Mouse (Mus musculus): ENCODE data around the gene Cs. TPM values are rescaled to one million over a fixed set of nuclear protein-coding genes. Genes with fewer than 3 reads are reported as not detected.
"Not testable (repeated sequence)": the region's sequence is repeated elsewhere in the genome, so short reads cannot be mapped to it uniquely, and the experiment has no call there.

The Cs gene
- total RNA-seq, 1 experiment from 2014 or later: 69.8 TPM

DNA sequence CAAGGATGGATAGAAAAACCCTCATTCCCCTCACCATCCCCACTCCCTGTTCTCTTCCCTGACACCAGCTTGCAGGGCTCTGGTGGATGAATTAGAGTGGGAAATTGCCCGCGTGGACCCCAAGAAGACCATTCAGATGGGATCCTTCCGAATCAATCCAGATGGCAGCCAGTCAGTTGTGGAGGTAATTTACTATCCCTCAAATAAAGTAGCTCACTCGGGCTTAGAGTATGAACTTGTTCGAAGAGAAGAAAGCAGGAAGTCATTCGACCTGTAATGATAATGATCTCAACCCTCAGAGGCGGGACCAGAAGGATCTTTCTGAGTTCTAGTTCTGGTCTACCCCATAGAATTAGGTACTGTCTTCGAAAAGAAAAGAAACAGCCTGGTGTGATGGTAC is 14.0 kb upstream of the Cs start:
- ATAC-seq (replicated peaks in 1 of 2; ENCODE audit: insufficient read depth in 1 of 2, low FRiP score in 2 of 2, low TSS enrichment in 1 of 2, low read depth in 1 of 2, poor library complexity in 2 of 2, severe bottlenecking in 2 of 2): no peak

DNA sequence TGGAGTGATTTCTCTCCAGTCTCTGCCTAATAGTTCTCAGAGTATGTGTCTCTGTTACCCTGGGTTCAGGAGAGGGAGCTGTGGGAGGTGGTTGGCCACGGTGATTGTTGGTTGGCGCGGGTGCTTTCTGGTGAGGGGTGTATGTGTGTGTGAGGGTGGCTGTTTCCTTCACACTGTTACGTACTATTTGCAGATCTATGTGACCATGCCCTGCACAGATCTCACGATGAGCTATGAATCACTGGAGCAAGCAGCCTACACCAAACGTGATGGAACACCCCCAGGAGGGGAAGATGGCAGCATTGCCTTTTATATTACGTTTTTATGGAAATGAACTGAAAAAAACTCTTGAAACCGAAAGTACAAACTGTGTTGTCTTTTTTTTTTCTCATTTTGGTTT is 10.7 kb upstream of the Cs start:
- ATAC-seq (replicated peaks in 1 of 2; ENCODE audit: insufficient read depth in 1 of 2, low FRiP score in 2 of 2, low TSS enrichment in 1 of 2, low read depth in 1 of 2, poor library complexity in 2 of 2, severe bottlenecking in 2 of 2): no peak

DNA sequence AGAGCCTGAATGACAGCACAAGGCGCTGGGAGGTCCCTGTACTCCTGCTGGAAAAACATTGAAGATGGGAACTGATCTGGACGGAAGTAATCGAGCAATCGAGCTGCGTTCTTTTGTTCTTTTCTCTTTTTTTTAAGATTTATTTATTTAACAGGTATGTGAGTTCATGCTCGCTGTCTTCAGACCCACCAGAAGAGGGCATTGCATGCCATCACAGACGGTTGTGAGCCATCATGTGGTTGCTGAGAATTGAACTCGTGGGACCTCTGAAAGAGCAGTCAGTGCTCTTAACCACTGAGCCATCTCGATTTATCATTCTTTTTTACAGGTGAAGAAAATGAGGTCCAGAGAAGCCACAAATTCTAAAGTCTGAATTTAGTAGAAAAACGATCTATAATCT is 9.9 kb upstream of the Cs start:
- ATAC-seq (replicated peaks in 1 of 2; ENCODE audit: insufficient read depth in 1 of 2, low FRiP score in 2 of 2, low TSS enrichment in 1 of 2, low read depth in 1 of 2, poor library complexity in 2 of 2, severe bottlenecking in 2 of 2): no peak

DNA sequence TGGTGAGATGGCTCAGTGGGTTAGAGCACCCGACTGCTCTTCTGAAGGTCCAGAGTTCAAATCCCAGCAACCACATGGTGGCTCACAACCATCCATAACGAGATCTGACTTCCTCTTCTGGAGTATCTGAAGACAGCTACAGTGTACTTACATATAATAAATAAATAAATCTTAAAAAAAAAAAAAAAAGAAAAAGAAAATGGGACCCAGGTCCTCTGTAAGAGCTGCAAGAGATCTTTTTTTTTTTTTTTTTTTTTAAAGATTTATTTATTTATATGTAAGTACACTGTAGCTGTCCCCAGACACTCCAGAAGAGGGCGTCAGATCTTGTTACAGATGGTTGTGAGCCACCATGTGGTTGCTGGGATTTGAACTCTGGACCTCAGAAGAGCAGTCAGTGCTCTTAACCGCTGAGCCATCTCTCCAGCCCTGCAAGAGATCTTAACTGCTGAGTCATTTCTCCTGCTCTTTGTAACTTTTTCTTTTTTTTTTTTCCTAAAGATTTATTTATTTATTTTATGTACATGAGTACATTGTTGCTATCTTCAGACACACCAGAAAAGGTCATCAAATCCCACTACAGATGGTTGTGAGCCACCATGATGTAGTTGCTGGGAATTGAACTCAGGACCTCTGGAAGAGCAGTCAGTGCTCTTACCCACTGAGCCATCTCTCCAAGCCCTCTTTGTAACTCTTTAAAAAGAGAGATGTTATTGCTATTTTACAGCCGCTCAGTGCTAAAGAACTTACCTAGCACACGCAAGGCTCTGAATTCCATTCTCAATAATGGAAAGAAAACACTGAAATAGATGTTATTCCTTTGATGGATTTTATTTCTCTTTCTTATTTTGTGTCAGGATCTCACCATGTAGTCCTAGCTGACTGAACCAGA is 4.9 kb upstream of the Cs start:
- ATAC-seq (replicated peaks in 1 of 2; ENCODE audit: insufficient read depth in 1 of 2, low FRiP score in 2 of 2, low TSS enrichment in 1 of 2, low read depth in 1 of 2, poor library complexity in 2 of 2, severe bottlenecking in 2 of 2): not testable (repeated sequence)

DNA sequence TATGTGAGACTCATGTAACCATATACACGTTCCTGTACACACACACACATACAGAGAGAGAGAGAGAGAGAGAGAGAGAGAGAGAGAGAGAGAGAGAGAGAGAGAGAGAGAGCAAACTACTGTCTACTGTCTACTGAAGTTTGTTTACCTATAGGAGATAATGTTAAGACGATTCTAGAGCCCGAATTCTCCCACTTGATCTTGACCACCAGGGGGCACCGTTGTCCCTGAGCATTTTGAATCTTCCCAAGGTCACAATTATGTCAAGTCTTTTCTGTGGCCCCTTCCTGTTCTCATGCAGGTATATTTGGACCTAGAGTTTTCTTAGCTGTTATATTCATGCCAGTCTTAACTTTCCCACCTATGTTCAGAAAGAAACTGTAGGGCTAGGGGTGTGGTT is 2.0 kb upstream of the Cs start:
- no peak; a peak in 1 of 4 replicates for ATAC-seq (replicated peaks in 1 of 2; ENCODE audit: insufficient read depth in 1 of 2, low FRiP score in 2 of 2, low TSS enrichment in 1 of 2, low read depth in 1 of 2, poor library complexity in 2 of 2, severe bottlenecking in 2 of 2)

DNA sequence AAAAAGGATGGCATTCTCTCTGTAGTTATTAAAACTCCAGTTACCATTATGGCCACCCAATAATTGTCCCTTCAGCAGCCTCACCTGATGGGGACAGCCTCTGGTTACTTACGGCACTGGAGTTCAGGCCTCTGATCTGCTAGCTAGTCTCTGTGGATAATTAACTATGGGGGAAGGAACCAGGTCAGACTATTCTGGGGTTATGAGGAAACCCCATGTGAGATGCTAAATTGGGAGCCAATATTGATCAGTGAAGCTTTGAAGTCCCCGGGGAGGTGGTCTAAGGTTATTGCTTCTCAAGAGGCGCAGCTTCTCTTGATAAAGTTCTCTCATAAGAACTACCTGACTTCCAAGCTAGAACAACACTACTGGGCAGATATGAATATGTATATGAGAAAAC is 1.3 kb upstream of the Cs start:
- no peak for ATAC-seq (replicated peaks in 1 of 2; ENCODE audit: insufficient read depth in 1 of 2, low FRiP score in 2 of 2, low TSS enrichment in 1 of 2, low read depth in 1 of 2, poor library complexity in 2 of 2, severe bottlenecking in 2 of 2)

DNA sequence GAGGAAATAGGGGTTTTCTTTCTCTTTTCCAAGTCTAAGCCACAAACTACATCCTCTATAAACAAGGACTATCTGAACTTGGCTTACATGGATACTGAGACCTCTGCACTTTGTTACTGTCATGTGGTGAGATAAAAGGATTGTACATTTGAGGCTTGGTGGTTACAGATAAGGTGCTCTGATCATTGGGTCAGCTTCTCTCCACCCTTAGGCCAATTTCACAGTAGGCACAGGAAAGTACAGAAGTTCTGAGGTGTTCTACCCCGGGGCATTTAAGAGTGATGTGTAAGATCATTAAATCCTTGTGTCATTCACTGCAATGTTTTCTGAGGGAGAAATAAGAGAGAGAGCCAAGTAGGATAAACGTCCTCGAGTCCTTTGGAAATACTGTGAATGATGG is 937 bp upstream of the Cs start:
- no peak for ATAC-seq (replicated peaks in 1 of 2; ENCODE audit: insufficient read depth in 1 of 2, low FRiP score in 2 of 2, low TSS enrichment in 1 of 2, low read depth in 1 of 2, poor library complexity in 2 of 2, severe bottlenecking in 2 of 2)

DNA sequence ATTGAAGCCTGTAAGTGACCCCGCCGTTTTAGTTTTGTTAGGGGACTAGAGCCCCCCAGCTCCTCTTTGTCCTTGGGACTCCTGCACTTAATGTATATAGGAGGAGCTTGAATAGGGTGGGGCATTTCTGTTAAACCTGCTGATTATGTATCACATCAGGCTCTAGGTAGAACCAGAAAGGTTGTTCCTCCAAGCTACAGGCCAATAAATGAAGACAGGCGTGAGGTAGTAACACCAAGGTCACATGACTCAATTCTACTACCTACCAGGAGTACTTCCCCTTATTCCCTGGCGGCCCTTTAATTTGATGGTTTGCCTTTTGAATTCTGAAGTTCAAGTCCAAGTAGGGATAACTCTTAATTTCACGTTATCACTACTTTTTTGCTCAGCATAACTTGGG is 881 bp downstream of the Cs start:
- peak in 1 of 2 experiments; percentile 33; a peak in 1 of 4 replicates for ATAC-seq (replicated peaks in 1 of 2; ENCODE audit: insufficient read depth in 1 of 2, low FRiP score in 2 of 2, low TSS enrichment in 1 of 2, low read depth in 1 of 2, poor library complexity in 2 of 2, severe bottlenecking in 2 of 2)

DNA sequence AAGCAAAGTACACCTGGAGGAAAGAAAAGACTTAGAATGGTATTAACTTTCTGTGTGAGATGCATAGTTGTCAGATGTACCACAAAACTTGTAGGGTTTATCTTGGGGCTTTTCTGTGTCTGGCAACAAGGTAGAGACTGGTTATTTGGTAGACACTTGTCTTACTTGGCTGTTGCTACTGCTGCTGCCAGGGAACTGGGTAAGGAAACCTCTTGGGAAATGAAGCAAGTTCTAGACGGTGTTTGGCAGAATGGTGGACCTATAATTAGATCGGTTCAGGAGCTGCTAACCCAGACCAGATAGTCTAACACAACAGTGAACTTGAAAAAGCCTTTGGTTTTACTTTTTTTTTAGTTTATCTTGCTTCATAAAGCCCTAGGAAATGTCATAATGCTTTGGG is 1.4 kb downstream of the Cs start:
- no peak for ATAC-seq (replicated peaks in 1 of 2; ENCODE audit: insufficient read depth in 1 of 2, low FRiP score in 2 of 2, low TSS enrichment in 1 of 2, low read depth in 1 of 2, poor library complexity in 2 of 2, severe bottlenecking in 2 of 2)

DNA sequence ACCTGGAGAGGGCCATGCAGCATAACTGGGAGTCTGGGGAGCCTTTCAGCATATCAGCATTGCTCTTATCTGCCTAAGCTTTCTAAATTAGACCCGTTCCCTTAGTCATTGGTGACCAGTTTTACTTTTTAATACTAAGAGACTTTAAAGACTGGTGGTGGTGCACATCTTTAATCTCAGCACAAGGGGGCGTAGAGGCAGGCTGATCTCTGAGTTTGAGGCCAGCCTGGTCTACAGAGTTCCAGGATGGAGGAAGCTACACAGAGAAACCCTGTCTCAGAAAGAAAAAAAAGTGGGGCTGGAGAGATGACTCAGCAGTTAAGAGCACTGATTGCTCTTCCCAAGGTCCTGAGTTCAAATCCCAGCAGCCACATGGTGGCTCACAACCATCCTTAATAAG is 2.7 kb downstream of the Cs start:
- no peak for ATAC-seq (replicated peaks in 1 of 2; ENCODE audit: insufficient read depth in 1 of 2, low FRiP score in 2 of 2, low TSS enrichment in 1 of 2, low read depth in 1 of 2, poor library complexity in 2 of 2, severe bottlenecking in 2 of 2)

DNA sequence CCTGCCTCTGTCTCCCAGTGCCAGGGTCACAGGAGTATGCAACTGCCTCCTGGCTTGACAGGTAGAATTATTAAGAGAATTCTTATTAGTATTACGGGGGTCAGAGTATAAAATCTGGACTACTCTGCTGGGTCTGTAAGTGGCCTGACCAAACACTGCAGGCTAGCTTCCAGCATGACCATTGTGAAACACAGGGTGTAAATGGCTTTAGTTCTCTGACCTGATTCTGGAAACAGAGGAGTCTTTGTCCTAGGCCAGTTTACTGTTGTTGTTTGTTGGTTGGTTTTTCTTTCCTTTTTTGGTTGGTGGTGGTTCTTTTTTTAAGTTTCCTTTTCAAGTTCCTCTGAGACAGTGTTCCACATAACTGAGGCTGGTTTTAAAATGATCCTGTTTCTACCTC is 5.9 kb downstream of the Cs start:
- ATAC-seq (replicated peaks in 1 of 2; ENCODE audit: insufficient read depth in 1 of 2, low FRiP score in 2 of 2, low TSS enrichment in 1 of 2, low read depth in 1 of 2, poor library complexity in 2 of 2, severe bottlenecking in 2 of 2): no peak

DNA sequence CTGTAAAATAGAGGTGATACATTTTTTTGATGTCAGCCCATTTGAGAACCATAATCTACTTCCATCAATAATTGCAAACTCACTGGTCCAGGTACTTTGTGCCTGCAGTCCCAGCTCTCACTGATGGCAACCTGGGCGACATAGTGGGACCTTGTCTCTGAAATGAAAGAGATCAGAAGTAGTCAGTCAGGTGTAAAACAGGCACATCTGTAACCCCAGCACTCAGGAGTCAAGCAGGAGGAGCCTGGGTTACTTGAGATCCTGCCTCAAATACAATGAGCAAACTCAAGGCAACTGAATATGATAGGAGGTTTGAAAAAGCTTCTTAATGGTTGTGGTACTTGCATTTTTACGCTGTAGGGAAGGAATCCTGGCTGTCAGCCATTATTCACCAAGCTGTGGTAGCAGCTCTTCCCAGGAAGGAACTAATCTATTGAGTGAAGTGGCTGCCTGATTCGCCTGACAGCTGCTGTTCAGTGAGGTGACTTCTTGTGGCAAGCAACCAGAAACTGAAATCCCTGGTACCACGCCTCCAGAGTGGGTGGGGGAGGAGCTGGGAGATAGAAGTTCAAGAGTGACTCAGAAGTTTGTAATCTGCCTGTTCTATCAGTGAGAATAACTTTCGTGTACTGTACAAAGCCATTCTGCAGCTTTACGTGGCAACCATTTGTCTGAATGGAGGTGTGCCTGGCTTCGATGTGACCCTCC is 7.2 kb downstream of the Cs start:
- ATAC-seq (replicated peaks in 1 of 2; ENCODE audit: insufficient read depth in 1 of 2, low FRiP score in 2 of 2, low TSS enrichment in 1 of 2, low read depth in 1 of 2, poor library complexity in 2 of 2, severe bottlenecking in 2 of 2): peak; percentile 88 to 97

DNA sequence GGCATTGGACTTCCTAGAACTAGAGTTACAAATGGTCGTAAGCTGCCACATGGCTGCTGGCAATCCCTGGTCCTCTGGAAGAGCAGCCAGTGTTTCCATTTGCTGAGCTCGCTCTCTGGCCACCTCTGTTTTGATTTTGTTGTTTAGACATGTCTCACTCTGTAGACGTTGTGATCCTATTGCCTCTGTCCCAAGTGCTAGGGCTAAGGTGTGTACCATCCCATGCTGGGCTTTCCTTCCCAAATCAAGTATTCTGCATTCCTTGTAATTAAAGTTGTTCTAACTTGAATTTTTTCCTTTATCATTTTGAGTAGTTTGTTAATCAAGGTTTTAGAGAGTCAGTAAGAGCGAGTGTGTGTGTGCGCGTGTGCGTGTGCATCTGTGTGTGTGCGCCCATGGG is 10.0 kb downstream of the Cs start:
- ATAC-seq (replicated peaks in 1 of 2; ENCODE audit: insufficient read depth in 1 of 2, low FRiP score in 2 of 2, low TSS enrichment in 1 of 2, low read depth in 1 of 2, poor library complexity in 2 of 2, severe bottlenecking in 2 of 2): no peak

DNA sequence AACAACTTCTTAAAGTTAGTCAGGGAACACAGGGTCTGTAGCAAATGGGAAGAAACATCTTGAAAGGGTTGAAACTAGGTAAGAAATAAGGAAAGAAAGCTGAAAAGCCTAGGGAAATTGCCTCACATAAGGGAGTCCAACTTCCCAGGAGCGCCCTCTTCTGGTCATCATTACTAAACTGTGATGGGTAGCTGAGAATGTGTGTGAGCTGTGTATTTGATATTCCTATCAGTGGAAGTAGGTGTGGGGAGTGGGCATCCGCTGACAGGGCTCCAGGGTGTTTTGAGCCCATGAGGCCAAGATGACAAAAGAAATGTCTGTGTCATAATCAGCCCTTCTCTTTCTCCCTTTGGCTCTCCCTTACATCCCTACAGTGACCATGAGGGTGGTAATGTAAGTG is 21.3 kb downstream of the Cs start:
- ATAC-seq (replicated peaks in 1 of 2; ENCODE audit: insufficient read depth in 1 of 2, low FRiP score in 2 of 2, low TSS enrichment in 1 of 2, low read depth in 1 of 2, poor library complexity in 2 of 2, severe bottlenecking in 2 of 2): peak in 1 of 2 experiments; percentile 45; a peak in 1 of 4 replicates

DNA sequence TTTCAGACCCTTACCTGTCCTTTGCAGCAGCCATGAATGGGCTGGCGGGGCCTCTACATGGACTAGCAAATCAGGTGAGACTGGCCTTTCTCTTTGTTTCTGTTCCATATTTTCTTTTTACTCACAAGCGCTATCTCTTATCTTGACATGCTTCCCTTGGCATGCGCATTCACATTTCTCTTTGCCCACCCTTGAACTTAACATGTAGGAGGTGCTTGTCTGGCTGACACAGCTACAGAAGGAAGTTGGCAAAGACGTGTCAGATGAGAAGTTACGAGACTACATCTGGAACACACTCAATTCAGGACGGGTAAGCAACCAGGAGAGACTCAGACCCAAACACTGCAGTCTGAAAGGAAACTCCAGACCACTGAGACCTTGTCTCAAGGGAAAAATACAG is 21.7 kb downstream of the Cs start:
- ATAC-seq (replicated peaks in 1 of 2; ENCODE audit: insufficient read depth in 1 of 2, low FRiP score in 2 of 2, low TSS enrichment in 1 of 2, low read depth in 1 of 2, poor library complexity in 2 of 2, severe bottlenecking in 2 of 2): no peak

DNA sequence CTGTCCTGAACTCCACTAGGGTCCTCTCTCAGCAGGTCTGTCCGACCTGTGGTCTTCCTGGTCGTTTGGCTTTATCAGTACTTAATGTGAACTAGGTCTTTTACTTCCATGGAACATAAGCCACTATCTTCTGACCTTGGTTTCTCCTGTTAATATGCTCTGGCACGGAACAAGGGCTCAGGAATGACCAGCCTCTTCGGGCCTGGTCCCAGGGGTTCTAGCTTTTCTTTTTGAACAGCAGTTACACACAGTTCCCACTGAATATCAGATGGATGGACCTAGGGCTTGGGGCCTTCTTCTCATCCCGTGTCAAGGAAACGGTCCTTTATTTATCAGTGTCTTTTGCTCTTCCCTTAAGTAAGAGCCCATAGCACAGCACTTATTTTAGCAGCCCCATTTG is 24.3 kb downstream of the Cs start:
- no peak for ATAC-seq (replicated peaks in 1 of 2; ENCODE audit: insufficient read depth in 1 of 2, low FRiP score in 2 of 2, low TSS enrichment in 1 of 2, low read depth in 1 of 2, poor library complexity in 2 of 2, severe bottlenecking in 2 of 2)

DNA sequence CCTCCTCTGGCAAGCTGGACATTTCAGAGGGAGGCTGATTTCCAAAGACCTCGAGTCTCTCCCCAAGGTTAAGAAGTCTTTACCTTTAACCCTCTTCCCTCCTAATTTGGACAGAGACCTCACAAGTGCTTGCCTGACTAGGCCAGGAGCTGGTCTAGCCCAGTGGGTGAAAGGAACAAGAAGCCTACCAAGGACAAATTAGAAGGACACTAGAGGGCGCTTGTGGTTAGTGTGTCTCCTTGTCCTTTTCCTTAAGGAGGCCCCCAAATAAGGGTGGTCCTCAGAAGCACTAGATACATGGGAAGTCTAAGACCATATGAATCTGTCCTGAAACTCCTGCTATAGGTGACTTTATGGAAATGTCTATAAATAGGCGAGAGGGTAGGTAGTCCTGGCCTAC is 25.0 kb downstream of the Cs start:
- 0 out of 4 replicates have a peak, but pooled peaks of 1 of the 2 experiments have one; percentile 56 for ATAC-seq (replicated peaks in 1 of 2; ENCODE audit: insufficient read depth in 1 of 2, low FRiP score in 2 of 2, low TSS enrichment in 1 of 2, low read depth in 1 of 2, poor library complexity in 2 of 2, severe bottlenecking in 2 of 2)

DNA sequence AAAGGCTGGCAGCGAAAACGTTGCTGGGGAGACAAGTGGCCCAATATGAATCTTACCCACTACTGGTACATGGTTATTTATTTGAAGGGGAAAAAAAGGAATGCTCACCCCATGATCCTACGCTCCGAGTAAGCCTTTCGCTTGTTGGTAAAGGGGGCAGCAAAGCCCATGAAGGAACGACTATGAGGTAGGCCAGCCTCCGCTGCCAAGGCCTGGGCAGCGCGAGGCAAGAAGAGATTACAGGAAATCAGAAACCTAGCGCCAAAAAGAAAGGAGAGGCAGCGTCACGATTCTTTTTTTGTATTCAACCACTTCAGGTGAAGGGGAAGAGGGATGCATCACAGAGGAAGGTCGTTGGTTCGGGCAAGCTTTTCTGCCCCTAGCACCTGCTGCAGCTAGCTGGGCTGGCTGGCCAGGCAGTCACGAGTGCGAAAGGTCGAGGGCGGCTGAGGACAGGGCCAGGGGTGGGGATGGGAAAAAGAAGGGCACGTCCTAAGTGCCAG is 30.4 kb downstream of the Cs start:
- ATAC-seq (replicated peaks in 1 of 2; ENCODE audit: insufficient read depth in 1 of 2, low FRiP score in 2 of 2, low TSS enrichment in 1 of 2, low read depth in 1 of 2, poor library complexity in 2 of 2, severe bottlenecking in 2 of 2): no peak
